Mouse (Mus musculus): ENCODE data around the gene Ccin.

DNA sequence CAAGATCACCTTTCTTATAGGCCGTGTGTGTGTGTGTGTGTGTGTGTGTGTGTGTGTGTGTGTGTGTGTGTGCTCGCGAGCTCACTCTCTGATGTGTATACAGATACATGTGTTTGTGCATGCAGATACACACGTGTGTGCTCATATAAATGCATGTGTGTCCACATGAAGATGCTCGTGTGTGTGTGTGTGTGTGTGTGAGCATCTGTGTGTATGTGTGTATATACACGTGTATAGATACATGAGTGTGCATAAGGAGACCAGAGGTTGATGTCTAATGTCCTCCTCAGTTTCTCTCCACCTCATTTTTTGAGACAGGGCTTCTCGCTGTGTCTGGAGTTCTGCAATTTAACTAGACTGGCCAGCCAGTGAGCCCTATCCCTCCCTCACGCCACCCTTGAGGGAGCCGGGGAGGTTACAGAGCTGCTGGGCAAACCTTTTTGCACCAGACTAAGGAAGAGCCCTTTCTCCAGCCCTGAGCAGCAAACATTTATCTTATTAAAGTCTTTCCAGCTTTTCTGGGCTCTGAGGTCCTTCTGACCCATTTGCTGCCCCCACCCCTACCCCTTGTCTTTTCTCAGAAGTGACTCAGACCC, 11.6 kb upstream of the Ccin start:
- TF ChIP-seq POLR2A (IDR thresholded peaks at IDR 0.05; ENCODE audit: control insufficient read depth in 1 of 2, insufficient read depth in 1 of 2, low read depth in 1 of 2, low read length in 2 of 2, poor library complexity in 1 of 2) (no peak), CTCF (IDR thresholded peaks at IDR 0.05 in 2 of 3, conservative IDR thresholded peaks at IDR 0.05 in 1 of 3; ENCODE audit: control insufficient read depth in 1 of 3, insufficient read depth in 1 of 3, low read depth in 2 of 3, low read length in 3 of 3, poor library complexity in 1 of 3, severe bottlenecking in 1 of 3) (no peak), KAT2A (conservative IDR thresholded peaks at IDR 0.05; ENCODE audit: low read depth, low read length) (no peak), ZC3H11A (IDR thresholded peaks at IDR 0.05; ENCODE audit: low read depth, low read length) (no peak), GATA1 (IDR thresholded peaks at IDR 0.05; ENCODE audit: low read depth, low read length) (no peak), JUND (IDR thresholded peaks at IDR 0.05; ENCODE audit: low read depth, low read length) (no peak), MAFK (IDR thresholded peaks at IDR 0.05; ENCODE audit: borderline replicate concordance, low read depth, low read length) (no peak), NELFE (IDR thresholded peaks at IDR 0.05; ENCODE audit: low read depth, low read length) (no peak), CHD1 (IDR thresholded peaks at IDR 0.05; ENCODE audit: low read depth, low read length) (no peak), ELF1 (IDR thresholded peaks at IDR 0.05; ENCODE audit: low read depth, low read length) (no peak)
